Mouse (Mus musculus) stomach, postnatal 0 days (tissue): ENCODE results near the gene Catsperg1.

ENCODE experiments used
- CTCF ChIP-seq: IDR thresholded peaks from 2 replicates; pipeline ENCODE4 v1.5.1; 2016; ENCODE audit warnings: antibody characterized with exemption, low read depth, mild to moderate bottlenecking, moderate library complexity
- EP300 ChIP-seq: optimal IDR thresholded peaks from 2 replicates; pipeline ENCODE3; 2016; ENCODE audit warnings: antibody characterized with exemption

DNA sequence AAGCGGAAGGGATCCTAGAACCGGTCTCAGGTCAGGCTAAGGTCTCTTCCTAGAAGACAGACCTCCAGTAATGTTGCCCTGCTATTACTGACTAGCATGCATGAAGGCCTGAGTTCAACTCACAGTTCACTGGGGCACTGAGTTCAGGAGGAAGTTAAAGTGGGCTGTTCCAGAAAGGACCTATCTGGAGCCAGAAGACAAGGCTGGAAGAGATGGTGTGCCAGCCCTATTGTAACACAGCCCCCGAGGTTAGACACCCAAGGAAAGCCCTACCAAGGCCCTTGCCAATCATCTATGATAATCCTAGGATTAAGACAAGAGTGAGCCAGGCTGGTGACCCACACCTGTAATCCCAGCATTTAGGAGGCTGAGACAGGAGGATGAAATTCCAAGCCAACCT lies 17.7 kb upstream of the Catsperg1 start:
- TF ChIP-seq EP300: no peak
- no peak for TF ChIP-seq CTCF
